Mouse (Mus musculus) cerebellum, postnatal 25 days (tissue): ENCODE results near the gene Cdkal1.

Experiments used
- DNase-seq, 2 experiments: peaks; one replicate each; pipeline ENCODE4 v3.0.0; 2021; ENCODE audit warnings: mixed read lengths in 2 of 2

The Cdkal1 gene

DNA sequence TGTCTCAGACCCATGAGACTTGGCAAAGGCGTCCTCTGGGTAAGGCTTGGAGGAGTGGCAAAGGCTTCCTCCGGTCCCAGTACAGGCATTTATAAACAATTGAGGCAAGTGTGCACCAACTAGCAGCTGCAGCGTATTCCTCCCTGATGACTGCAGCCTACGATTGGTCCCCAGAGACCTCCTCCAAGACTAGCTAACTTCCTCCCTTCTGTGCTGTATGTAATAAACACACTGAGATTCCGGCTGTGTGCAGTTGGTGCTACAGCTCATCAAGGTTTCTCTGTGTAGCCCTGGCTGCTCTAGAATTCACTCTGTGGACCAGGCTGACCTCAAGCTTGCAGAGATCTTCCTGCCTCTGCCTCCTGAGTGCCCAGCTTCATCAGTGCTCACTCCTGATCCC lies 630.7 kb downstream of the Cdkal1 start:
- DNase-seq: no peak

DNA sequence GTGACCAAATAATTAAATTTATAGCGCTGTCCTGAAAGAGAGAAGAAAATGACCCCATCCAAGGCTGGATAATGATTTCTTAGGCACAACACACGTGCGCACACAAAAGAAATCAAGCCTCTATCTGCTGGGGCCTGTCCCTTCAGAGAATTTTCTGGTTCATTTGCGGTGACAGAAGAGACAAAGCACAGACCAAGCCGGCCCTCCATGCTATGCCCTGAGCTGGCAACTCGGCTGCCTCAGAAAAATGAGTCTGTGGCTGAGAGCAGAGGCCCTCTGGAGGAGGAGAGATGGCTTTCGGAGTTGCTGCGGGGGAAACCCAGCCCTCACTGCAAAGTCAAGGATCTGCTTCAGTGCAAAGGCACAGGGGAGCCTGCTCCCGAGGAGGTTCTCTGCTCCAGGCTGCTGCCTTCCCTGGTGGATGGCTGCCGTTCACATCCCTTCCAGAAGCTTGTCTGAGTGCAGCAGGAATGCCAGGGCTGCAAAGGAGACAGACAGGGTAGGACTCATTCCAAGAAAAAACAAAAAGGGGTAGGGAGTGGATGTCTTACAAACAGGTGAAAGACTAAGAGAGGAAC lies 633.1 kb downstream of the Cdkal1 start:
- peak; percentile 15 to 19 for DNase-seq

- no peak for DNase-seq
These were observed 633.8 kb downstream of the Cdkal1 start for GRCm38 (mm10) chr13:29221646-29222045.

DNA sequence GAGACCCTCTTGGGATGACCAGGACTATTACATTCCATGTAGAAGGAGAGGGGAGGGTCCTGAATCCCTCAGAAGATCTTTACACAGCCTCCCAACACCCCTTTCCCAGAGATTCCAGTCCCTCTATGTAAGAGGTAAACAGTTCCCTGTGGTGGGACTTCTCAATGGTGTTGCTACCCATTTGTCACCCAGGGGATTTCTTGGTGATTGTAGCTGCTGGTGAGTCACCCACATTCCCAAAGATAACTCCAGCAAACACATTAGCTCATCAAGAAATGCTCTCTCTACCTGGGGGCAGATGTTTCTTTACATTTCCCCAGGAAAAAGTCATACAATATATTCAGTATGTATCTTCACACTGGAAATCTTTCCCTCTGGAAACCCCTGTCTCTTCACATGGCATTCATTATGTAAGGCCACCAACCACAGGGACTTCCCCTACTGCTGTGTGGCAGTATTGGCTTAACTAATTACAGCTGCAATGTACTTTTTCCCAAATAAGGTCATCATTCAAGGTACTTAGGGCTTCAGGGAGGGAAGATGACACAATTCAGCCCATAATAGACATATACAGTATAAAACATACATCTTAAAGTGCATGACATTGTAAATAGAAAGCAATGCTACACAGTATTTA lies 636.8 kb downstream of the Cdkal1 start:
- DNase-seq: no peak

DNA sequence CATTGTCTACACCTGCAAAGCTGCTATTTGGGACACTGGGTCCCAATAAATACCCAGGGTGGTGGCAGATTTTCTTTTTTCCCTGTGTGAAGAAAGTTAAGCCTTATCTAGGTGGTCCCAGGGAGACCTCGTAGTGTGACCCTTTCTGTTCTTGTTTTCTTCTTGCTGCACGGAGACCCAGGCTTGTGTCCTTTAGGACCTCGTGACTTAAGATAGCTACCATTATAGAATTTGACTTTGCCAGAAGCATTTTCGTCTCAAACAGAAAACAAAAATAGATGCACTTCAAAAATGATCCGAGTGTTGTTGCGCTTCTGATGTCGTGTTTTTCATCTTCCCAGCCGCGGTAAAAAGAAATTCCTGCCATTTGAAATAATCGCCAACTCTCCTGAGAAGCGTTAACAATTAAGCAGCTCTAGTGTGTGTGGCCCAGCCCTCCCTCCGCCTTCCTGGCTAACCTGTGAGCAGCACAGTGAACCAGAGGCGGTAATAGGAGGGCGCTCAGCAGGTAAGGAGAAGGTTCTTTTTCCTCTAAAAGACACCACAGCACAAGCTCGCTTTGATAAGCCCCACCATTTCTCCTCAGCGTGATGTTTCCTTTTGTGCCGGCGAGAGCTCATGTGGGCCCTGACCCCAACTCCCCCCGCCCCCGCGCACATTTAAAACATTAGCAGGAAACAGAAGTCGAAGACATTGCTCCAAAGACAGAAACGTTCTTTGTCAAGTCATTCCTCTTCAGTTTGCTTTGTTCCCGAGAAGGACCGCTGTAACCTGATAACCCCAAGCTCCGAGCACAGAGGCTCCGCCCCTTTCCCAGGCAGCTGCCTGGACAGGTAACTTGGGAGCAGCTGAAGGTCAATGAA lies 645.1 kb downstream of the Cdkal1 start:
- DNase-seq: peak; percentile 21 to 46

DNA sequence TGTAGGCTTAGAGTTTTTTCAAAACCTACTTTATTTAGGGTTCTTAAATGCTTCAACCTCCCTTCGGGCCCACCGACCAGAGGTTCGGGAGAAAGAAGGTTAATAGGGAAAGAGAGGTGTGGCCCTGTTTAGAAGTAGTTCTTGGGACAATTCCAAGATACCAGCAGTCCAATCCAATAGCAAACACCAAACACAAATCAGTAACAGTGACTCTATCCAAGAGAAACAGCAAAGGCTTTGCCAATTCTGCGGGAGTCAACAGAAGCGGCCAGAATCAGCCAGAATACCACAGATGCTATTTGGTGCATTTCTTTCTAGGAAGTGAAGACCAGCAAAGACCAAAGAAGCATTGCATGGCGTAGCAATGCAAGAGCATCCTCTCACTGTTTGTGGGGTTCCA lies 646.7 kb downstream of the Cdkal1 start:
- DNase-seq: no peak

DNA sequence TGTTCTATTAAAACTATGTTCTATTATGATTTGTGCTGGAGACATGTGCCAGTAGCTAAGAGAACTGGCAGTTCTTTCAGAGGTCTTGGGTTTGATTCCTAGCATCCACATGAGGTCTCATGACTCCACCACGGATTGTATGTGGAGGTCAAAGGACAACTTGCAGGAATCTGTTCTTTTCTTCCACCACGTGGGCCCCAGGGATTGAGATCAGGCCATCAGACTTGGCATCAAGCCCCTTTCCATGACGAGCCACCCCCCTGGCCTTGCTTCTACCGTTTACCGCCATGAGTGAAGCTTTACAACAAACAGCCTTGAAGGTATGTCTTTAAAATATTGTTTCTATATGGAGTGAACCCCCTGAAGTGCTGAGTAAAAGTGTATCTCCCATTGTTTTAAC lies 651.6 kb downstream of the Cdkal1 start:
- DNase-seq: no peak

- no peak for DNase-seq
These were observed 652.0 kb downstream of the Cdkal1 start for GRCm38 (mm10) chr13:29203426-29203825.

DNA sequence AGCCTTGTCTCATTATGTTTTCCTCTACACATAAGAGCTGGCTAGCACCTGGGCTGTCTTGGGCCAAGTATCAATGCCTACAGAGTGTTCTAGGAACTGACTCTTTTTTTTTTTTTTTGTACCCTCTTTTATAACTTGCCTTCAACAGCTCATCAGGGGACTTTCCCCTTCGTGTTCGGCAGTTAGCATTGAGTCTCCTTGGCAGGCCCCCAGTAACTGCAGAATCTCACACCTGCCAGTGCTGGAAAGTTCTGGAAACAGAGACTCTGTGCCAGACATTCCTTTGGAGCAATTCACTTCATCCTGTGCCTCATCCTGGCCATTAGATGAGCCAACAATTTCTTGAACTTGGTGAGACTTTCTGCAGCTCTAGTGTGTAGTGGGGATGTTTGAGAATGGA lies 652.9 kb downstream of the Cdkal1 start:
- DNase-seq: no peak

GRCm38 (mm10) chr13:29199679-29200078 lies 655.8 kb downstream of the Cdkal1 start:
- DNase-seq: no peak

DNA sequence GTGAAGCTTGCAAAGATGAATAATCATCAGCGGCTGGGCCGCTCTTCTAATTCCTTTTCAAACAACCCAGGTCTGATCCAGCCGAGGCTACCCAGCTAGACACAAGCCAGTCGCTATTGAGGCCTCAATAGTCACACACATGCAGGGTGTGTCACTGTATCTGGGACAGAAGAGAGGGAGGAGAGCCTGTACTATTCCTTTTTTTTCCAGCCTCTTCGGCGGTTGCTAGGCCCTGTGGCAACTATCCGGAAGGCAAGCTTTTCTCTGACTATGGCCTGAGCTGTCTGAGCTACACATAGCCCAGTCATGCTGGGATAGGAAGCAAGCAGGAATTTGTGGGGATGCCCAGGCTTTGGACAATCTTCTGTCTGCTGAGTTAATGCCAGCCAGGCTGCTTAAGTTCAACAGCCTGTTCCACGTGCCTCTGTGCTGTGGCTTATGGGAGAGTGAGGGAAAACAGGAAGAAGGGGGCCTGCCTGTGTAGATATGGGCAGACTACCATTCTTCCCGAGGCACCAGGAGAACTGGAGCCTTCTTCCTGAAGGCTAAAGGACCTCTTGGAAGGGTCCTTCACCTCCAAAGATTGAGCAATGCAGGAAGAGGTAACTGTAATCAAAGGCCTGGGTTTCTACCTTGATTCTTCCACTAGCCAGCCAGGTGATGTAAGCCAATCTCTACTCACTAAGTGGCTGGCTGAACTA lies 658.5 kb downstream of the Cdkal1 start:
- no peak for DNase-seq

GRCm38 (mm10) chr13:29195722-29196121 lies 659.8 kb downstream of the Cdkal1 start:
- DNase-seq: no peak

- no peak for DNase-seq
These were observed 660.5 kb downstream of the Cdkal1 start for GRCm38 (mm10) chr13:29194946-29195345.

GRCm38 (mm10) chr13:29192697-29193096 lies 662.8 kb downstream of the Cdkal1 start:
- DNase-seq: no peak

DNA sequence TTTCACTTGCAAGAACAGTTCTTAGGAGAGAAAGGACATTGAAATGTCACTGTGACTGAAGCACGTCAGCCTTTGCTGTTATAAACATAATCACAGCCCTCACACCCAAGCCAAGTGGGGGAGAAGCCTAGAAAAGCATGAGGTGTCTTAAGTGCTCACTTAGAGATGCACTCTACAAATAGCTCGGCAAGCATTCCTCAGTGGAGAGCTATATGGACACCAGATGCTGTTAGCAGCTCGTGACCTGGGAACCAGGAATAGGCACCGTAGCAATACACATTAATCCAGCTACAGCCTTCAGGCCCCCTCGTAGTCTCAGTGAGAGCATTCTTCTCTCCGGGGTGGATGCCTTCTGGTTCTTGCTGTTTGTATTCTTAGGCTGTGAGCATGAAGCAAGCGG lies 664.9 kb downstream of the Cdkal1 start:
- DNase-seq: no peak

DNA sequence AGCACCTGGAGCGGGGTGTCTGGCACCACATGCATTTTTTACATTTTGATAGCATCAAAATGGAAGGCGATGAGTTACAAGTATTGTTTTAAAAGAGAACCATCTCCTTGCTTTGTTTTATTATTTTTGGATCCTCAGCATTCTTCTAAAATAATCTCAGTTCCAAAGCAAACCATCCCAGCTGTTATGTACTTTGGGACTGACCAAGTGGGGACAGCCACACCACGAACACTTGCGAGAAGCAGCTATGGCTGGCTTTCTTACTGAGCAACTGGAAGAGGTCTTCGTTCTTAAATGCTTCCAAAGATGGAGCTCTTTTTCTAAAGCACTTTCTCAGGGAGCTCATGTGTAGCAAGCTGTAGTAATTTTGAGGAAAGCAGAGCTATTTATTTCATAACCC lies 668.7 kb downstream of the Cdkal1 start:
- no peak for DNase-seq

- DNase-seq: no peak
These were observed 669.9 kb downstream of the Cdkal1 start for GRCm38 (mm10) chr13:29185545-29185944.

GRCm38 (mm10) chr13:29184545-29184944 lies 670.9 kb downstream of the Cdkal1 start:
- no peak for DNase-seq

DNA sequence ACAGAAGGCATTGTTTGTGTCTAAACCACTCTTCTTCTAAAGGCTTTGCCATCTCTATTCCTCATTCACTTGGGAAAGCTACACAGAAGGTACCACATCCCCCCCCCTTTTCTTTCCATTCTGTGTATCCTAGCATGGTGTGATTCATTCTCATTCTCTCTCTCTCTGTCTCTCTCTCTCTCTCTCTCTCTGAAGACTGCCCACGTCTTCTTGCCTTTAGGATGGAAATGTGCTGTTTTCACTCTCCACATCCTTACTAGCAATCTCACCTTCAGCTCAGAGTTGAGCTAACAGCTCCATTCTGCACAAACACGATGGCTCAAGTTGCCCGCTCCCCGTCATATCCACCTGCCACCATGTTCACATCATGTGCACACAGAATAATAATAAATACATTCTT lies 675.6 kb downstream of the Cdkal1 start:
- DNase-seq: no peak

- DNase-seq: no peak
These were observed 676.2 kb downstream of the Cdkal1 start for GRCm38 (mm10) chr13:29179260-29179659.

DNA sequence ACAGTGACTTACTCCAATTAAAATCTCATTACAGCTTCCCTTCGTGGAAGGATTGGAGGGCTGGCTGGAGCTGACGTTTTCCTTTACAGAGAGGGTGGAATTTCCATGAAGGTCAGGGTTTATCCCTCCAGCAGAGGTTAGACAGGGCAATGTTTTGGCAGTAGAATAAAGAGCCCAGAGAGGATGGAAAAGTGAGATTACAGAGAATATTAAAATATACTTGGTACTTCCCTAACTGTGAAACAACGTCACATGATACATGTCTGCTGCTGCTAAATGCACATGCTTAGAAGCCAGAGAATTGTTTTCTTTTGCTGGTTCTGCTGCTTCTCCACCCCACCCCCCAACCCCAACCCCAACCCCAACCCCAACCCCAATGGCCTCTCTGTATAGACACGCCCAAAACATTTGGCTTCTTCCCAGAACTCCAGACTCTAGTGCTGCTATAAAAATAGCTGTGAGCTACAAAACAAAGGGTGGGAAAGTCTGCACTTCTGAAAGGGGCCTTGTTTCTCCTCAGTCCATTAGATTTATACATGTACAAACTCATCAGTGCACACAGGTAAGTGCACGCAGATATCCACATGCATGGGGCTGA lies 677.5 kb downstream of the Cdkal1 start:
- no peak for DNase-seq

GRCm38 (mm10) chr13:29169356-29169755 lies 686.1 kb downstream of the Cdkal1 start:
- no peak for DNase-seq
